ENCODE assay signal across 8 mouse cellular contexts in the genomic region with DNA sequence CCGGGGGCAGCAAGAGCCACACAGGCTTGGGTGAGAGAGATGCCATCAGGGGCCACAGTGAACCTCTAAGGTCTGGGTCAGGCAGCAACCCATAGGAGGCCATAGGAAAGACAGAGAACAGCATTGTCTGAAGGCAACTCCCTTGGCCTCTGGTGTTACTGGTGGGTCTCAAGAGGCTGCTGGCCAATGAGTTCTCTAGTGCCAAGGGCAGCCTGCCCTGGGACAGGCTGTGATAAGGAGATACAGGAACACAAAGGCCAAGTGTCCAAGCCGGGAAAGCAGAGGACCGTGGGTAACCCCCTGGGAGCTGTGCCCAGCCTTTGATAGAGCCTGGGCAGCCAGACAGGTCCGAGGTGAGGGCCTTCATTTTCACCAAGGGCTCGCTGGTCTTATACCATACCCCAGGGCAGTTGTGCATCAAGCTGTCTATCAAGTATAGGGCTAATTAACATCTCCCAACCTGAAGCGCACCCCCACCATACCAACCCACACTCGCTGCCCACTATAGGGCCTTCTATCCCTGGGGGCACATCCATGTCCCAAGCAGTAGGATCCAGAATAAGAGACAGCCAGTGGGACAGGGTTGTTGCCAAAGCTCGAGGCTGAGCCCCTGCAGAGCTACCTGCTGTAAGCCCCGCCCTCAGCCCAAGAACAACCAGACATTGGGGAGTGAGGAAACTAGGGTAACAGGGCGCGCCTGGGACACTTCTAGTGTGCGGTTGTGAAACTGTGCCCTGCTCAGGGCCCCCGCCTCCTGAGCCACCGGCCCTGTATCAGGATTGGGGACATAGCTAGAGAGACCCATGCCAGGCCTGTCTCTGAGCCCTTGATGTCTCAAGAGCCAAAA. TPM values are rescaled to one million over a fixed set of nuclear protein-coding genes. Genes with fewer than 3 reads are reported as not detected.
DNase-seq lines count a peak whose midpoint lies in the region; ATAC-seq and TF ChIP-seq lines count a peak whose summit lies in the region.

No protein-coding gene starts in this region.

- DNase-seq in heart, adult 9 months (ENCODE audit: low spot score in 2 of 2): peak; percentile 32 to 51
- DNase-seq in heart, adult 8-10 months (ENCODE audit: low spot score): no peak
- DNase-seq in hindbrain, postnatal 0 days (ENCODE audit: low spot score): no peak
- peak; percentile 39 to 57 for DNase-seq in lung, postnatal 4 days
- DNase-seq in embryo, embryonic 9.5 days (ENCODE audit: extremely low spot score): no peak
- no peak for DNase-seq in right cerebral cortex, postnatal 4 days
- DNase-seq in thymus, postnatal 0 days (ENCODE audit: low spot score): no peak

- H3K4me2 ChIP-seq in embryonic facial prominence, embryonic 15.5 days (replicated peaks): peak overlapping the region; percentile 82
- H3K4me2 ChIP-seq in hindbrain, postnatal 0 days (ENCODE audit: low read depth, low read length): peak overlapping the region; percentile 93

- peak overlapping the region; percentile 4; the same call in 1 of the 2 replicates for H3K9ac ChIP-seq in embryonic facial prominence, embryonic 15.5 days
- peak overlapping the region; percentile 95 for H3K9ac ChIP-seq in hindbrain, postnatal 0 days (replicated peaks; ENCODE audit: low read length)

- H3K9me3 ChIP-seq in embryonic facial prominence, embryonic 15.5 days (replicated peaks): no peaks in the 10 kb centered on the region
- H3K9me3 ChIP-seq in hindbrain, postnatal 0 days (ENCODE audit: low read length): no peaks in the 10 kb centered on the region

- peak overlapping the region; percentile 94 for H3K4me3 ChIP-seq in embryonic facial prominence, embryonic 15.5 days (replicated peaks)
- peak overlapping the region; percentile 91 for H3K4me3 ChIP-seq in hindbrain, postnatal 0 days (ENCODE audit: low read length)

- WGBS in embryonic facial prominence, embryonic 15.5 days: 74% methylated on average over 14 of the region's 14 CpGs
- 73% methylated on average over 14 of the region's 14 CpGs for WGBS in hindbrain, postnatal 0 days

- ATAC-seq in embryonic facial prominence, embryonic 15.5 days (ENCODE audit: insufficient number of reproducible peaks, low FRiP score, low TSS enrichment, low read depth): no peak
- ATAC-seq in hindbrain, postnatal 0 days: no peak

- H3K27ac ChIP-seq in embryonic facial prominence, embryonic 15.5 days (replicated peaks): no peak overlapping the region
- H3K27ac ChIP-seq in hindbrain, postnatal 0 days: no peak overlapping the region

- H3K4me1 ChIP-seq in embryonic facial prominence, embryonic 15.5 days: peaks cover 34% of the 10 kb centered on the region
- peaks cover 27% of the 10 kb centered on the region for H3K4me1 ChIP-seq in hindbrain, postnatal 0 days (ENCODE audit: insufficient read depth, low read length)

- H3K27me3 ChIP-seq in embryonic facial prominence, embryonic 15.5 days: no peaks in the 10 kb centered on the region
- H3K27me3 ChIP-seq in hindbrain, postnatal 0 days (ENCODE audit: insufficient read depth, low read length): no peaks in the 10 kb centered on the region

- TF ChIP-seq CTCF in hindbrain, postnatal 0 days (IDR thresholded peaks at IDR 0.05; ENCODE audit: low read depth): no peak

- peaks cover 57% of the 10 kb centered on the region for H3K36me3 ChIP-seq in embryonic facial prominence, embryonic 15.5 days
- peaks cover 52% of the 10 kb centered on the region for H3K36me3 ChIP-seq in hindbrain, postnatal 0 days (ENCODE audit: insufficient read depth, low read length)

RNA-seq across cellular contexts. Expression of a gene that starts 3.0 kb away (rescaled TPM):
- 10 to 100 TPM; 12.0 to 18.1 (median 14.9) TPM for total RNA-seq in heart, adult 8-10 months (2022)
- polyA plus RNA-seq in embryonic facial prominence, embryonic 15.5 days (2015; fragmentation: Nextera tagmentation; extraction: Ambion mirVana): 46.2 and 48.8 TPM in 2 replicates
- total RNA-seq in hindbrain, postnatal 0 days (2014; rRNA removed): 474 and 499 TPM in 2 replicates
- 48.9 and 54.4 TPM in 2 replicates for polyA plus RNA-seq in hindbrain, postnatal 0 days (2015; fragmentation: Nextera tagmentation; extraction: Ambion mirVana)
- 22.3 and 25.3 TPM in 2 replicates for polyA plus RNA-seq in thymus, postnatal 0 days (2015; fragmentation: Nextera tagmentation; extraction: Ambion mirVana)

RNA-seq across cellular contexts. Expression of a gene that starts 25.1 kb away (rescaled TPM):
- total RNA-seq in heart, adult 8-10 months (2022): 10 to 100 TPM; 25.9 to 32.7 (median 27.6) TPM
- polyA plus RNA-seq in embryonic facial prominence, embryonic 15.5 days (2015; fragmentation: Nextera tagmentation; extraction: Ambion mirVana): 61.4 and 64.4 TPM in 2 replicates
- total RNA-seq in hindbrain, postnatal 0 days (2014; rRNA removed): 36.3 and 48.5 TPM in 2 replicates
- 40.4 and 42.2 TPM in 2 replicates for polyA plus RNA-seq in hindbrain, postnatal 0 days (2015; fragmentation: Nextera tagmentation; extraction: Ambion mirVana)
- polyA plus RNA-seq in thymus, postnatal 0 days (2015; fragmentation: Nextera tagmentation; extraction: Ambion mirVana): 87.0 and 92.2 TPM in 2 replicates

RNA-seq across cellular contexts. Expression of a gene that starts 37.2 kb away (rescaled TPM):
- 10 to 100 TPM; 56.3 to 63.8 (median 59.1) TPM for total RNA-seq in heart, adult 8-10 months (2022)
- 205 and 214 TPM in 2 replicates for polyA plus RNA-seq in embryonic facial prominence, embryonic 15.5 days (2015; fragmentation: Nextera tagmentation; extraction: Ambion mirVana)
- total RNA-seq in hindbrain, postnatal 0 days (2014; rRNA removed): 304 and 314 TPM in 2 replicates
- 234 and 242 TPM in 2 replicates for polyA plus RNA-seq in hindbrain, postnatal 0 days (2015; fragmentation: Nextera tagmentation; extraction: Ambion mirVana)
- polyA plus RNA-seq in thymus, postnatal 0 days (2015; fragmentation: Nextera tagmentation; extraction: Ambion mirVana): 130 and 134 TPM in 2 replicates

RNA-seq across cellular contexts. Expression of a gene that starts 37.3 kb away (rescaled TPM):
- 10 to 100 TPM; 10.1 to 11.3 (median 11.2) TPM for total RNA-seq in heart, adult 8-10 months (2022)
- 56.0 and 62.0 TPM in 2 replicates for polyA plus RNA-seq in embryonic facial prominence, embryonic 15.5 days (2015; fragmentation: Nextera tagmentation; extraction: Ambion mirVana)
- total RNA-seq in hindbrain, postnatal 0 days (2014; rRNA removed): 93.6 and 97.0 TPM in 2 replicates
- 94.6 and 107 TPM in 2 replicates for polyA plus RNA-seq in hindbrain, postnatal 0 days (2015; fragmentation: Nextera tagmentation; extraction: Ambion mirVana)
- 23.7 and 30.1 TPM in 2 replicates for polyA plus RNA-seq in thymus, postnatal 0 days (2015; fragmentation: Nextera tagmentation; extraction: Ambion mirVana)

RNA-seq across cellular contexts. Expression of a gene that starts 58.7 kb away (rescaled TPM):
- total RNA-seq in heart, adult 8-10 months (2022): 10 to 100 TPM; 19.8 to 57.1 (median 32.9) TPM
- polyA plus RNA-seq in embryonic facial prominence, embryonic 15.5 days (2015; fragmentation: Nextera tagmentation; extraction: Ambion mirVana): 3.8 and 5.9 TPM in 2 replicates
- total RNA-seq in hindbrain, postnatal 0 days (2014; rRNA removed): 0.42 and 1.3 TPM in 2 replicates
- polyA plus RNA-seq in hindbrain, postnatal 0 days (2015; fragmentation: Nextera tagmentation; extraction: Ambion mirVana): 1.9 and 2.5 TPM in 2 replicates
- polyA plus RNA-seq in thymus, postnatal 0 days (2015; fragmentation: Nextera tagmentation; extraction: Ambion mirVana): 9.7 and 11.5 TPM in 2 replicates

Comparison
In these comparisons a context has a peak if more than half of its experiments do, and no peak if none do; other contexts are left out.
1. DNase-seq: peak in heart, adult 9 months (2 of 2) and lung, postnatal 4 days (2 of 2); none in heart, adult 8-10 months (single experiment), hindbrain, postnatal 0 days (single experiment), embryo, embryonic 9.5 days (single experiment), right cerebral cortex, postnatal 4 days (single experiment) and thymus, postnatal 0 days (single experiment).